Mouse (Mus musculus) gastrocnemius, adult 2 months (tissue): ENCODE results near the gene Mgat4c. TPM values are rescaled to one million over a fixed set of nuclear protein-coding genes. Genes with fewer than 3 reads are reported as not detected.
"Not testable (repeated sequence)": the region's sequence is repeated elsewhere in the genome, so short reads cannot be mapped to it uniquely, and the experiment has no call there.

Experiments used
- DNase-seq: peaks from one replicate; pipeline ENCODE4 v3.0.0; 2022
- H3K27ac ChIP-seq: fragments of 200-600 bp; 2 replicates; pipeline ENCODE4 v1.8.1; 2022; ENCODE audit warnings: mild to moderate bottlenecking
- H3K4me3 ChIP-seq: fragments of 200-600 bp; 2 replicates; pipeline ENCODE4 v1.8.1; 2022; ENCODE audit warnings: mild to moderate bottlenecking, moderate library complexity
- CTCF ChIP-seq: fragments of 200-600 bp; IDR thresholded peaks from 2 replicates; pipeline ENCODE4 v1.8.1; 2022; ENCODE audit warnings: antibody characterized with exemption, mild to moderate bottlenecking, moderate library complexity
- intact Hi-C: fragments of 180-260 bp; cut with DNase I; formaldehyde crosslinking; loops from one replicate; pipeline ENCODE4 v1.15.1; 2025
- microRNA-seq: library from miRNA; unstranded; fragments of <30 nt; microRNA quantifications from one replicate; pipeline ENCODE4 v1.2.0, GENCODE M21; 2021
- total RNA-seq, 2 experiments: library from RNA; stranded (reverse); gene quantifications; 2 replicates each; pipeline ENCODE4 v1.2.3; 2021

Gene Mgat4c
- total RNA-seq, 2 experiments from 2014 or later, result not detected

- Histone ChIP-seq H3K4me3 (no peak overlapping the region), H3K27ac (no peak overlapping the region)
- TF ChIP-seq CTCF, result peak; percentile 11; the same call in 1 of the 2 replicates
- no peak for DNase-seq
- intact Hi-C loops, result no loop called here
Observed at GRCm38 (mm10) chr10:102417654-102418272, 736.5 kb downstream of the Mgat4c start.

GRCm38 (mm10) chr10:102435048-102435447, 753.8 kb downstream of the Mgat4c start:
- peak; percentile 51 for TF ChIP-seq CTCF
- H3K4me3 ChIP-seq, H3K27ac ChIP-seq, intact Hi-C loops: not testable (repeated sequence)
- DNase-seq, result peak; percentile 18

- H3K27ac ChIP-seq, H3K4me3 ChIP-seq, DNase-seq, intact Hi-C loops: not testable (repeated sequence)
Observed at GRCm38 (mm10) chr10:102435467-102435866, 754.2 kb downstream of the Mgat4c start.

Small RNAs within 50 kb of the gene (microRNA-seq; reads per million reads assigned to microRNA genes)
- not detected for gene Mir3059
